Mouse (Mus musculus) heart, embryonic 15.5 days (tissue): ENCODE measurements at regions not wholly inside any gene's neighbourhood (a gene's known extent, or its start where the extent isn't known, plus 50 kb on each side); places are given as distances from the start of the nearest gene placed in this dataset.

Source experiments
- ATAC-seq: fragments of 200-750 bp; cut with Nextera tagmentation; replicated peaks from 2 replicates; pipeline ENCODE4 v1.8.0; 2017; ENCODE audit warnings: low read depth, moderate TSS enrichment; ENCODE audit not compliant: insufficient number of reproducible peaks, insufficient read depth, low FRiP score
- H3K27ac ChIP-seq: fragments of 300-500 bp; sonication (generic); 2 replicates; pipeline ENCODE4 v1.5.1; 2015; ENCODE audit warnings: mild to moderate bottlenecking, inconsistent platforms
- H3K27me3 ChIP-seq: fragments of 300-500 bp; sonication (generic); 2 replicates; pipeline ENCODE4 v1.6.1; 2015; ENCODE audit warnings: inconsistent platforms
- H3K36me3 ChIP-seq: fragments of 300-500 bp; sonication (generic); 2 replicates; pipeline ENCODE4 v1.6.1; 2015; ENCODE audit warnings: mild to moderate bottlenecking, inconsistent platforms
- H3K4me1 ChIP-seq: fragments of 300-500 bp; sonication (generic); replicated peaks from 2 replicates; pipeline ENCODE4 v1.6.1; 2015; ENCODE audit warnings: inconsistent platforms
- H3K4me2 ChIP-seq: fragments of 300-500 bp; sonication (generic); 2 replicates; pipeline ENCODE4 v1.6.1; 2015; ENCODE audit warnings: inconsistent platforms, mild to moderate bottlenecking, moderate library complexity
- H3K4me3 ChIP-seq: fragments of 300-500 bp; sonication (generic); 2 replicates; pipeline ENCODE4 v1.5.1; 2015; ENCODE audit warnings: mild to moderate bottlenecking, inconsistent platforms
- H3K9ac ChIP-seq: fragments of 300-500 bp; sonication (generic); 2 replicates; pipeline ENCODE4 v1.6.1; 2015; ENCODE audit warnings: mild to moderate bottlenecking, inconsistent platforms
- H3K9me3 ChIP-seq: fragments of 300-500 bp; sonication (generic); replicated peaks from 2 replicates; pipeline ENCODE4 v1.6.1; 2016; ENCODE audit warnings: inconsistent platforms
- WGBS: fragments of 180-500 bp; shearing (Covaris S2); methylation state at CpG from one replicate; pipeline ENCODE4 v1.1.7; 2015; ENCODE audit warnings: mixed read lengths; 5-methylcytosine and 5-hydroxymethylcytosine counted together

GRCm38 (mm10) chr8:115525149-115525548 lies 182.4 kb downstream of the Maf start:
- H3K4me3 ChIP-seq, result no peak overlapping the region
- H3K27me3 ChIP-seq, result no peaks in the 10 kb centered on the region
- no peaks in the 10 kb centered on the region for H3K36me3 ChIP-seq
- H3K4me1 ChIP-seq, result peaks cover 20% of the 10 kb centered on the region
- H3K27ac ChIP-seq, result no peak overlapping the region
- no peak for ATAC-seq
- H3K9me3 ChIP-seq, result no peaks in the 10 kb centered on the region
- 77% methylated on average over 8 of the region's 8 CpGs for WGBS
- no peak overlapping the region for H3K9ac ChIP-seq
- no peak overlapping the region for H3K4me2 ChIP-seq

- no peak overlapping the region for H3K4me3 ChIP-seq
- H3K27ac ChIP-seq, result no peak overlapping the region
- no peaks in the 10 kb centered on the region for H3K9me3 ChIP-seq
- no peak overlapping the region for H3K4me2 ChIP-seq
- no peak overlapping the region for H3K9ac ChIP-seq
- H3K36me3 ChIP-seq, result no peaks in the 10 kb centered on the region
- WGBS, result 41% methylated on average over 8 of the region's 8 CpGs
- H3K27me3 ChIP-seq, result no peaks in the 10 kb centered on the region
- ATAC-seq, result no peak
- H3K4me1 ChIP-seq, result peaks cover 16% of the 10 kb centered on the region
Observed at GRCm38 (mm10) chr8:115524713-115525112, 182.9 kb downstream of the Maf start.

GRCm38 (mm10) chr8:115522527-115522926 lies 185.1 kb downstream of the Maf start:
- Histone ChIP-seq H3K9me3 (no peaks in the 10 kb centered on the region), H3K4me1 (0 out of 2 replicates have a peak, but pooled peaks cover 6% of the 10 kb centered on the region), H3K9ac (no peak overlapping the region), H3K4me2 (no peak overlapping the region), H3K27me3 (no peaks in the 10 kb centered on the region), H3K36me3 (no peaks in the 10 kb centered on the region), H3K4me3 (no peak overlapping the region), H3K27ac (no peak overlapping the region)
- 77% methylated on average over 5 of the region's 5 CpGs for WGBS
- ATAC-seq, result no peak

- Histone ChIP-seq H3K4me3 (no peak overlapping the region), H3K4me1 (no peaks in the 10 kb centered on the region), H3K4me2 (no peak overlapping the region), H3K27me3 (peaks cover 3% of the 10 kb centered on the region), H3K27ac (no peak overlapping the region), H3K36me3 (no peaks in the 10 kb centered on the region), H3K9me3 (no peaks in the 10 kb centered on the region), H3K9ac (no peak overlapping the region)
- ATAC-seq, result no peak
- WGBS, result 59% methylated on average over 4 of the region's 4 CpGs
Observed at GRCm38 (mm10) chr8:115515647-115516046, 191.9 kb downstream of the Maf start.

- Histone ChIP-seq H3K9me3 (no peaks in the 10 kb centered on the region), H3K4me1 (no peaks in the 10 kb centered on the region), H3K4me2 (no peak overlapping the region), H3K27ac (no peak overlapping the region), H3K36me3 (no peaks in the 10 kb centered on the region), H3K27me3 (peaks cover 3% of the 10 kb centered on the region), H3K9ac (no peak overlapping the region), H3K4me3 (no peak overlapping the region)
- no peak for ATAC-seq
- 66% methylated on average over 3 of the region's 3 CpGs for WGBS
Observed at GRCm38 (mm10) chr8:115514485-115514884, 193.1 kb downstream of the Maf start.

GRCm38 (mm10) chr8:115507180-115507579 lies 200.4 kb downstream of the Maf start:
- Histone ChIP-seq H3K9ac (no peak overlapping the region), H3K27ac (no peak overlapping the region), H3K36me3 (no peaks in the 10 kb centered on the region), H3K4me1 (no peaks in the 10 kb centered on the region), H3K9me3 (no peaks in the 10 kb centered on the region), H3K4me3 (no peak overlapping the region), H3K4me2 (no peak overlapping the region), H3K27me3 (no peaks in the 10 kb centered on the region)
- 81% methylated on average over 4 of the region's 4 CpGs for WGBS
- ATAC-seq, result no peak

GRCm38 (mm10) chr8:115506741-115507140 lies 200.9 kb downstream of the Maf start:
- H3K4me1 ChIP-seq, result no peaks in the 10 kb centered on the region
- H3K27ac ChIP-seq, result no peak overlapping the region
- WGBS, result 70% methylated on average over 10 of the region's 10 CpGs
- H3K4me2 ChIP-seq, result no peak overlapping the region
- H3K27me3 ChIP-seq, result no peaks in the 10 kb centered on the region
- H3K36me3 ChIP-seq, result no peaks in the 10 kb centered on the region
- no peak overlapping the region for H3K4me3 ChIP-seq
- H3K9ac ChIP-seq, result no peak overlapping the region
- no peak for ATAC-seq
- H3K9me3 ChIP-seq, result no peaks in the 10 kb centered on the region

- no peaks in the 10 kb centered on the region for H3K27me3 ChIP-seq
- H3K4me1 ChIP-seq, result no peaks in the 10 kb centered on the region
- no peak overlapping the region for H3K4me2 ChIP-seq
- 70% methylated on average over 1 of the region's 1 CpGs for WGBS
- H3K36me3 ChIP-seq, result no peaks in the 10 kb centered on the region
- H3K9me3 ChIP-seq, result no peaks in the 10 kb centered on the region
- H3K4me3 ChIP-seq, result no peak overlapping the region
- H3K27ac ChIP-seq, result no peak overlapping the region
- H3K9ac ChIP-seq, result no peak overlapping the region
- ATAC-seq, result no peak
Observed at GRCm38 (mm10) chr8:115496016-115496415, 211.6 kb downstream of the Maf start.

- Histone ChIP-seq H3K27me3 (no peaks in the 10 kb centered on the region), H3K4me3 (no peak overlapping the region), H3K27ac (no peak overlapping the region), H3K4me1 (no peaks in the 10 kb centered on the region), H3K9me3 (no peaks in the 10 kb centered on the region), H3K36me3 (no peaks in the 10 kb centered on the region), H3K4me2 (no peak overlapping the region), H3K9ac (no peak overlapping the region)
- no peak for ATAC-seq
- 73% methylated on average over 8 of the region's 8 CpGs for WGBS
Observed at GRCm38 (mm10) chr8:115494353-115494752, 213.2 kb downstream of the Maf start.

- Histone ChIP-seq H3K27me3 (no peaks in the 10 kb centered on the region), H3K4me3 (no peak overlapping the region), H3K36me3 (no peaks in the 10 kb centered on the region), H3K9ac (no peak overlapping the region), H3K9me3 (no peaks in the 10 kb centered on the region), H3K4me2 (no peak overlapping the region), H3K4me1 (no peaks in the 10 kb centered on the region), H3K27ac (no peak overlapping the region)
- ATAC-seq, result no peak
- WGBS, result 40% methylated on average over 3 of the region's 3 CpGs
Observed at GRCm38 (mm10) chr8:115486904-115487303, 220.7 kb downstream of the Maf start.

GRCm38 (mm10) chr8:115481136-115481535 lies 226.5 kb downstream of the Maf start:
- ATAC-seq, result no peak
- no peaks in the 10 kb centered on the region for H3K27me3 ChIP-seq
- peaks cover 25% of the 10 kb centered on the region for H3K4me1 ChIP-seq
- no peak overlapping the region for H3K9ac ChIP-seq
- H3K9me3 ChIP-seq, result no peaks in the 10 kb centered on the region
- H3K27ac ChIP-seq, result no peak overlapping the region
- no peak overlapping the region for H3K4me2 ChIP-seq
- no peak overlapping the region for H3K4me3 ChIP-seq
- H3K36me3 ChIP-seq, result no peaks in the 10 kb centered on the region
- 75% methylated on average over 7 of the region's 7 CpGs for WGBS

GRCm38 (mm10) chr8:115478406-115479060 lies 229.1 kb downstream of the Maf start:
- Histone ChIP-seq H3K27ac (no peak overlapping the region), H3K9me3 (no peaks in the 10 kb centered on the region), H3K36me3 (no peaks in the 10 kb centered on the region), H3K4me3 (no peak overlapping the region), H3K27me3 (0 out of 2 replicates have a peak, but pooled peaks cover 3% of the 10 kb centered on the region), H3K4me2 (no peak overlapping the region), H3K9ac (no peak overlapping the region), H3K4me1 (peaks cover 25% of the 10 kb centered on the region)
- 28% methylated on average over 11 of the region's 11 CpGs for WGBS
- ATAC-seq, result peak; percentile 61; the same call in 1 of the 2 replicates
